Mouse (Mus musculus) bone marrow, adult 2 months (tissue): ENCODE measurements around the gene Mlf2.

Experiments used
- CTCF ChIP-seq: fragments of 200-500 bp; IDR thresholded peaks from 2 replicates; pipeline ENCODE4 v1.5.1; 2011; ENCODE audit warnings: low read length, control low read depth; ENCODE audit not compliant: control insufficient read depth, insufficient read depth
- POLR2A ChIP-seq: fragments of 200-500 bp; IDR thresholded peaks from 2 replicates; pipeline ENCODE4 v1.6.1; 2011; ENCODE audit warnings: low read depth, mild to moderate bottlenecking, control low read depth, low read length, borderline replicate concordance; ENCODE audit not compliant: control insufficient read depth

DNA sequence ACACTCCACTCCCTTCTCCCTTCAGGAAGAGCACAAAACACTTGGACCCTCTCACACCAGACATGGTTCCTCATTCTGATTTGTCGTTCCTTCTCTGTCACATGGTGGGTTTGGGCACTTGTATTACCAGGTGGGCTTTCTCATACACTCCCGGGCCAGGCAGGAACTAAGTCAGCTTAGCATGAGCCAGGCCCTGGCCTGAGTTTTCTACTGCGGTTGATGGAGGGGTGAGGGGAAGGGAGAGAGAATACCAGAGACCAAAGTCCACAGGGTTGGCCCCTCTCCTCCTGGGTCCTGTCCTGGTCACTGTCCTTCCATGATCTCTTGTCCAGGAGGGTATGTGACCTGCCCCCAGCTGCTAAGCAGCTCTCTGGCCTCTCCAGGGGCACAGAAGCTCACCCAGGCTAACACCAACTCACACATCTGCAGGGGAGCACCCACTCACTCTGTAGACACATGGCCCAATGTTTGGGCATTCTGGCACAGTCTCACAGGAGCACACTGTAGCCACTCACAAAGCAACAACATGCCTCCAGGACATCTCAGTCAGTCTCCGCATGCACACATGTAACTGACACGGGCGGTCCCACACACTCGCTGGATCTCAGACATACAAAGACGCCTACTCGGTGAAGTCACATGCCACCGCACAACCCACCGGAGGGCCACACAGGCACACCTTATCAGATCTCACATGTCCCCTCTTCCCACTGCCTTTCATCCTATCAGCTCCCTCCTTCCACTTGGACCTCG is 15.1 kb upstream of the Mlf2 start:
- TF ChIP-seq CTCF (no peak), POLR2A (no peak)
